Mouse (Mus musculus) CH12.LX (cell line): ENCODE results near the gene Hist1h2bf. TPM values are rescaled to one million over a fixed set of nuclear protein-coding genes. Genes with fewer than 3 reads are reported as not detected.
A peak's percentile ranks its signal among the peaks of the same experiment; 100 is the strongest.

Experiments used
- DNase-seq: peaks from one replicate; pipeline ENCODE4 v3.0.0-alpha.2; 2013; ENCODE audit errors: extremely low read depth
- H3K27ac ChIP-seq: 2 replicates; pipeline ENCODE4 v1.5.1; 2012; ENCODE audit warnings: low read depth, mild to moderate bottlenecking, control low read depth, moderate library complexity; ENCODE audit not compliant: insufficient read depth
- H3K27me3 ChIP-seq: replicated peaks from 2 replicates; pipeline ENCODE3; 2012; ENCODE audit warnings: inconsistent platforms
- H3K36me3 ChIP-seq, 2 experiments: replicated peaks in 1 of 2; 2 replicates each; pipeline versions ENCODE3 to v1.6.1; 2012; ENCODE audit warnings: inconsistent platforms in 1 of 2, low read length in 1 of 2, mild to moderate bottlenecking in 1 of 2, mixed read lengths in 1 of 2, moderate library complexity in 1 of 2; ENCODE audit not compliant: control insufficient read depth in 1 of 2, insufficient read depth in 1 of 2
- H3K4me1 ChIP-seq, 2 experiments: 2 replicates each; pipeline ENCODE4 v1.6.1; 2012; ENCODE audit warnings: inconsistent platforms in 1 of 2, moderate library complexity in 1 of 2; ENCODE audit not compliant: insufficient read depth in 2 of 2, control insufficient read depth in 1 of 2
- H3K4me2 ChIP-seq: 2 replicates; pipeline ENCODE4 v1.6.1; 2012; ENCODE audit warnings: low read depth, mild to moderate bottlenecking, control low read depth; ENCODE audit not compliant: poor library complexity, insufficient read depth, severe bottlenecking
- H3K4me3 ChIP-seq, 3 experiments: fragments of 150-350 bp in 1 of 3; sonication (generic) in 1 of 3; replicated peaks in 1 of 3; 2 replicates each; pipeline versions ENCODE3 to v1.5.1; 2011 to 2012; ENCODE audit warnings: low read depth in 2 of 3, low read length in 2 of 3, mild to moderate bottlenecking in 2 of 3, moderate library complexity in 2 of 3, control low read depth in 1 of 3, improper control_type of control experiment in 1 of 3, inconsistent platforms in 1 of 3, mixed read lengths in 1 of 3; ENCODE audit not compliant: poor library complexity in 1 of 3
- H3K79me2 ChIP-seq: replicated peaks from 2 replicates; pipeline ENCODE4 v1.6.1; 2012; ENCODE audit warnings: mild to moderate bottlenecking, moderate library complexity; ENCODE audit not compliant: control insufficient read depth, poor library complexity, insufficient read depth, severe bottlenecking; ENCODE audit errors: extremely low read depth
- H3K9ac ChIP-seq: 2 replicates; pipeline ENCODE4 v1.6.1; 2012; ENCODE audit warnings: low read depth, mild to moderate bottlenecking, control low read depth, moderate library complexity; ENCODE audit not compliant: insufficient read depth
- H3K9me3 ChIP-seq: replicated peaks from 2 replicates; pipeline ENCODE3; 2012; ENCODE audit warnings: low read length, inconsistent platforms, mixed read lengths
- BHLHE40 ChIP-seq: IDR thresholded peaks from 2 replicates; pipeline ENCODE4 v1.6.1; 2011; ENCODE audit warnings: mild to moderate bottlenecking, low read depth, low read length, improper control_type of control experiment
- CHD1 ChIP-seq: IDR thresholded peaks from 2 replicates; pipeline ENCODE4 v1.6.1; 2012; ENCODE audit warnings: low read depth, low read length, improper control_type of control experiment, inconsistent platforms
- CTCF ChIP-seq, 2 experiments: IDR thresholded peaks in 1 of 2; conservative IDR thresholded peaks in 1 of 2; 2 replicates each; pipeline ENCODE4 v1.5.1; 2011 to 2012; ENCODE audit warnings: low read depth in 2 of 2, low read length in 2 of 2, improper control_type of control experiment in 1 of 2, inconsistent platforms in 1 of 2, mild to moderate bottlenecking in 1 of 2, moderate library complexity in 1 of 2
- E2F4 ChIP-seq: IDR thresholded peaks from 2 replicates; pipeline ENCODE4 v1.6.1; 2011; ENCODE audit warnings: low read depth, low read length, improper control_type of control experiment; ENCODE audit not compliant: insufficient replicate concordance
- ELF1 ChIP-seq: IDR thresholded peaks from 2 replicates; pipeline ENCODE4 v1.6.1; 2014; ENCODE audit warnings: low read depth, mild to moderate bottlenecking, inconsistent platforms, low read length, improper control_type of control experiment
- EP300 ChIP-seq: IDR thresholded peaks from 2 replicates; pipeline ENCODE4 v1.6.1; 2011; ENCODE audit warnings: low read length, improper control_type of control experiment
- GABPA ChIP-seq: IDR thresholded peaks from 2 replicates; pipeline ENCODE4 v1.6.1; 2012; ENCODE audit warnings: low read depth, low read length, improper control_type of control experiment, inconsistent platforms; ENCODE audit not compliant: insufficient replicate concordance
- HCFC1 ChIP-seq: IDR thresholded peaks from 2 replicates; pipeline ENCODE4 v1.6.1; 2012; ENCODE audit warnings: low read depth, mild to moderate bottlenecking, inconsistent platforms, low read length, improper control_type of control experiment
- IRF4 ChIP-seq: IDR thresholded peaks from 2 replicates; pipeline ENCODE4 v1.6.1; 2014; ENCODE audit warnings: low read depth, mild to moderate bottlenecking, inconsistent platforms, low read length, improper control_type of control experiment
- JUND ChIP-seq: conservative IDR thresholded peaks from 2 replicates; pipeline ENCODE4 v1.6.1; 2011; ENCODE audit warnings: low read depth, low read length, improper control_type of control experiment
- KAT2A ChIP-seq: IDR thresholded peaks from 2 replicates; pipeline ENCODE4 v1.6.1; 2012; ENCODE audit warnings: low read length, improper control_type of control experiment, inconsistent platforms; ENCODE audit not compliant: insufficient replicate concordance
- MAFK ChIP-seq: IDR thresholded peaks from 2 replicates; pipeline ENCODE4 v1.6.1; 2011; ENCODE audit warnings: low read length, improper control_type of control experiment; ENCODE audit not compliant: insufficient replicate concordance
- MAX ChIP-seq: IDR thresholded peaks from 2 replicates; pipeline ENCODE4 v1.6.1; 2011; ENCODE audit warnings: low read length, improper control_type of control experiment
- MAZ ChIP-seq: IDR thresholded peaks from 2 replicates; pipeline ENCODE4 v1.6.1; 2012; ENCODE audit warnings: low read depth, mild to moderate bottlenecking, inconsistent platforms, low read length, improper control_type of control experiment, moderate library complexity
- MXI1 ChIP-seq: IDR thresholded peaks from 2 replicates; pipeline ENCODE4 v1.6.1; 2011; ENCODE audit warnings: mild to moderate bottlenecking, low read depth, low read length, improper control_type of control experiment
- MYC ChIP-seq: IDR thresholded peaks from 2 replicates; pipeline ENCODE4 v1.6.1; 2011; ENCODE audit warnings: low read depth, mild to moderate bottlenecking, improper control_type of control experiment, low read length
- NRF1 ChIP-seq: IDR thresholded peaks from 2 replicates; pipeline ENCODE4 v1.6.1; 2014; ENCODE audit warnings: low read depth, mild to moderate bottlenecking, inconsistent platforms, low read length, improper control_type of control experiment, moderate library complexity
- PAX5 ChIP-seq: IDR thresholded peaks from 2 replicates; pipeline ENCODE4 v1.6.1; 2012; ENCODE audit warnings: low read length, inconsistent platforms, mixed read lengths
- POLR2A ChIP-seq: IDR thresholded peaks from 2 replicates; pipeline ENCODE4 v1.6.1; 2011; ENCODE audit warnings: low read depth, mild to moderate bottlenecking, improper control_type of control experiment, low read length
- POLR2AphosphoS2 ChIP-seq: IDR thresholded peaks from 2 replicates; pipeline ENCODE4 v1.6.1; 2011; ENCODE audit warnings: low read depth, low read length, improper control_type of control experiment
- RAD21 ChIP-seq: IDR thresholded peaks from 2 replicates; pipeline ENCODE4 v1.6.1; 2011; ENCODE audit warnings: low read depth, mild to moderate bottlenecking, low read length, improper control_type of control experiment, moderate library complexity
- SIN3A ChIP-seq: IDR thresholded peaks from 2 replicates; pipeline ENCODE4 v1.6.1; 2012; ENCODE audit warnings: low read length, improper control_type of control experiment, inconsistent platforms
- SMC3 ChIP-seq: IDR thresholded peaks from 2 replicates; pipeline ENCODE4 v1.6.1; 2011; ENCODE audit warnings: low read depth, low read length, improper control_type of control experiment
- USF1 ChIP-seq: IDR thresholded peaks from 2 replicates; pipeline ENCODE4 v1.6.1; 2014; ENCODE audit warnings: low read depth, mild to moderate bottlenecking, inconsistent platforms, low read length, improper control_type of control experiment
- USF2 ChIP-seq: conservative IDR thresholded peaks from 2 replicates; pipeline ENCODE4 v1.6.1; 2011; ENCODE audit warnings: low read depth, low read length, improper control_type of control experiment
- ZC3H11A ChIP-seq: IDR thresholded peaks from 2 replicates; pipeline ENCODE4 v1.6.1; 2012; ENCODE audit warnings: low read depth, mild to moderate bottlenecking, inconsistent platforms, low read length, improper control_type of control experiment
- ZKSCAN1 ChIP-seq: IDR thresholded peaks from 2 replicates; pipeline ENCODE4 v1.6.1; 2012; ENCODE audit warnings: low read depth, inconsistent platforms, low read length, improper control_type of control experiment, borderline replicate concordance
- ZMIZ1 ChIP-seq: IDR thresholded peaks from 2 replicates; pipeline ENCODE4 v1.6.1; 2012; ENCODE audit warnings: low read depth, mild to moderate bottlenecking, inconsistent platforms, low read length, improper control_type of control experiment
- ZNF384 ChIP-seq: IDR thresholded peaks from 2 replicates; pipeline ENCODE4 v1.6.1; 2012; ENCODE audit warnings: low read depth, low read length, improper control_type of control experiment, inconsistent platforms
- dilution Hi-C: fragments of 300-500 bp; cut with MboI; formaldehyde crosslinking; loops from 2 replicates; pipeline ENCODE4 v1.14.3; 2020; ENCODE audit warnings: low sequenced_read_pairs; ENCODE audit not compliant: extremely low pct_unique_long_range_greater_than_20kb, extremely low pct_ligation_motif_present
- in situ Hi-C: fragments of 300-500 bp; cut with MboI; formaldehyde crosslinking; loops from 3 replicates; pipeline ENCODE4 v1.14.3; 2019; ENCODE audit warnings: low sequenced_read_pairs, low pct_ligation_motif_present, low pct_unique_long_range_greater_than_20kb, mixed read lengths
- polyA plus RNA-seq: library from polyadenylated mRNA; unstranded; fragments of >175 nt; gene quantifications from 2 replicates; pipeline ENCODE4 v1.2.1, GENCODE M21; 2012; ENCODE audit warnings: low read depth; ENCODE audit not compliant: insufficient read length
- total RNA-seq, 2 experiments: library from RNA; depleted of rRNA; stranded (reverse); fragments of 300-350 nt in 1 of 2; fragments of >200 nt in 1 of 2; gene quantifications; 2 replicates each; pipeline ENCODE4 v1.2.3; 2012 to 2014

The Hist1h2bf gene
- total and polyA plus RNA-seq, 3 experiments = 1.7 to 1,243 (median 50.8) TPM

- peak overlapping the region; percentile 93 for H3K27ac ChIP-seq
- peak; percentile 37 for DNase-seq
- in situ Hi-C loops = no loop called here
- H3K79me2 ChIP-seq = no peaks in the 10 kb centered on the region
- no peaks in the 10 kb centered on the region for H3K36me3 ChIP-seq
- H3K9ac ChIP-seq = peak overlapping the region; percentile 98
- TF ChIP-seq POLR2A (0 out of 2 replicates have a peak, but pooled peaks have one; percentile 19), ZMIZ1 (no peak)
- H3K9me3 ChIP-seq = no peaks in the 10 kb centered on the region
- peaks cover 3 to 39% of the 10 kb centered on the region in 2 experiments for H3K4me1 ChIP-seq
- peak overlapping the region in 1 of 3 experiments; percentile 9 for H3K4me3 ChIP-seq
- dilution Hi-C loops = no loop called here
- peak overlapping the region; percentile 78 for H3K4me2 ChIP-seq
- H3K27me3 ChIP-seq = no peaks in the 10 kb centered on the region
These were observed 9.5 kb upstream of the Hist1h2bf start for GRCm38 (mm10) chr13:23583387-23584068.

GRCm38 (mm10) chr13:23582219-23583056 lies 8.4 kb upstream of the Hist1h2bf start:
- Histone ChIP-seq H3K4me2 (peak overlapping the region; percentile 78), H3K27me3 (no peaks in the 10 kb centered on the region), H3K27ac (peak overlapping the region; percentile 92), H3K4me1 (peaks cover 3 to 38% of the 10 kb centered on the region in 2 experiments), H3K4me3 (peak overlapping the region; percentile 35 to 65 (median 39)), H3K9ac (peak overlapping the region; percentile 43), H3K36me3 (no peaks in the 10 kb centered on the region), H3K79me2 (no peaks in the 10 kb centered on the region), H3K9me3 (no peaks in the 10 kb centered on the region)
- dilution Hi-C loops = no loop called here
- peak; percentile 59 for DNase-seq
- in situ Hi-C loops = no loop called here
- TF ChIP-seq E2F4 (no peak), ZKSCAN1 (no peak), USF2 (no peak), MYC (peak; percentile 77), NRF1 (no peak), POLR2A (no peak; the same call in 1 of the 2 replicates), RAD21 (no peak), GABPA (no peak), SIN3A (peak; percentile 18; the same call in 1 of the 2 replicates), BHLHE40 (0 out of 2 replicates have a peak, but pooled peaks have one; percentile 4), POLR2AphosphoS2 (peak; percentile 92), MXI1 (peak; percentile 38; the same call in 1 of the 2 replicates), IRF4 (no peak; the same call in 1 of the 2 replicates), CTCF (conservative IDR thresholded peaks at IDR 0.05 in 1 of 2, IDR thresholded peaks at IDR 0.05 in 1 of 2; ENCODE audit: low read depth in 2 of 2, low read length in 2 of 2) (no peak), ZMIZ1 (no peak; the same call in 1 of the 2 replicates), MAZ (no peak), KAT2A (no peak), ZC3H11A (no peak), PAX5 (no peak), EP300 (no peak), USF1 (no peak), MAFK (0 out of 2 replicates have a peak, but pooled peaks have one; percentile 49), MAX (no peak; the same call in 1 of the 2 replicates), SMC3 (no peak), ZNF384 (peak; percentile 84), JUND (0 out of 2 replicates have a peak, but pooled peaks have one; percentile 5), CHD1 (peak; percentile 34; the same call in 1 of the 2 replicates), HCFC1 (peak; percentile 28; the same call in 1 of the 2 replicates), ELF1 (peak; percentile 15; the same call in 1 of the 2 replicates)
